Mouse (Mus musculus) layer of hippocampus, postnatal 14 days (tissue): ENCODE data around the gene Gm17509. TPM values are rescaled to one million over a fixed set of nuclear protein-coding genes. Genes with fewer than 3 reads are reported as not detected.
"Not testable (repeated sequence)": the region's sequence is repeated elsewhere in the genome, so short reads cannot be mapped to it uniquely, and the experiment has no call there.

ENCODE experiments used
- DNase-seq, 2 experiments: peaks; one replicate each; pipeline ENCODE4 v3.0.0; 2021 to 2022; ENCODE audit warnings: low spot score in 2 of 2, mixed read lengths in 1 of 2
- total RNA-seq, 2 experiments: library from RNA; stranded (reverse); gene quantifications; 2 replicates each; pipeline ENCODE4 v1.2.3; 2021

Gm17509 gene
- total RNA-seq, 2 experiments from 2014 or later: 1.0 to 1.5 TPM

GRCm38 (mm10) chr13:117208236-117208635, 12.6 kb downstream of the Gm17509 start, which contains the start of gene Emb:
Gene Emb (plus strand): TSS chr13:117208536.
- DNase-seq: no peak

GRCm38 (mm10) chr13:117206066-117206465, 14.8 kb downstream of the Gm17509 start:
- no peak for DNase-seq

GRCm38 (mm10) chr13:117204685-117205084, 16.2 kb downstream of the Gm17509 start:
- DNase-seq: no peak

- DNase-seq: peak in 1 of 2 experiments; percentile 28
Measured at GRCm38 (mm10) chr13:117202755-117203471, 18.0 kb downstream of the Gm17509 start.

GRCm38 (mm10) chr13:117198402-117199083, 22.3 kb downstream of the Gm17509 start:
- peak; percentile 61 to 73 for DNase-seq

- DNase-seq: no peak
Measured at GRCm38 (mm10) chr13:117197666-117198065, 23.2 kb downstream of the Gm17509 start.

GRCm38 (mm10) chr13:117195569-117196495, 25.0 kb downstream of the Gm17509 start:
- DNase-seq: no peak

GRCm38 (mm10) chr13:117193422-117193983, 27.4 kb downstream of the Gm17509 start:
- DNase-seq: no peak

- DNase-seq: no peak
Measured at GRCm38 (mm10) chr13:117192161-117192560, 28.7 kb downstream of the Gm17509 start.

GRCm38 (mm10) chr13:117185329-117185728, 35.5 kb downstream of the Gm17509 start:
- DNase-seq: no peak

- no peak for DNase-seq
Measured at GRCm38 (mm10) chr13:117183288-117183687, 37.6 kb downstream of the Gm17509 start.

- not testable (repeated sequence) for DNase-seq
Measured at GRCm38 (mm10) chr13:117180912-117181311, 40.0 kb downstream of the Gm17509 start.

Other genes with a start within 250 kb of the Gm17509 start
- gene Parp8, start 195.5 kb downstream of the Gm17509 start, total RNA-seq: 10 to 100 TPM; 58.6 to 59.2 TPM
- 10 to 100 TPM; 26.6 to 33.5 TPM for gene Emb, start 12.5 kb downstream of the Gm17509 start, total RNA-seq